Mouse (Mus musculus) heart, embryonic 12.5 days (tissue): ENCODE data around the gene Naa80. TPM values are rescaled to one million over a fixed set of nuclear protein-coding genes. Genes with fewer than 3 reads are reported as not detected.

Experiments used
- ATAC-seq: fragments of 200-750 bp; cut with Nextera tagmentation; 2 replicates; pipeline ENCODE4 v1.8.0; 2017; ENCODE audit warnings: moderate TSS enrichment, moderate library complexity; ENCODE audit not compliant: insufficient number of reproducible peaks, low FRiP score
- H3K27ac ChIP-seq: fragments of 300-500 bp; sonication (generic); 2 replicates; pipeline ENCODE4 v1.5.1; 2016; ENCODE audit warnings: mild to moderate bottlenecking, moderate library complexity; ENCODE audit not compliant: poor library complexity, severe bottlenecking
- H3K27me3 ChIP-seq: fragments of 300-500 bp; sonication (generic); replicated peaks from 2 replicates; pipeline ENCODE4 v1.6.1; 2016; ENCODE audit warnings: mild to moderate bottlenecking, moderate library complexity
- H3K36me3 ChIP-seq: fragments of 300-500 bp; sonication (generic); 2 replicates; pipeline ENCODE4 v1.6.1; 2016; ENCODE audit warnings: mild to moderate bottlenecking, moderate library complexity
- H3K4me1 ChIP-seq: fragments of 300-500 bp; sonication (generic); replicated peaks from 2 replicates; pipeline ENCODE4 v1.6.1; 2016; ENCODE audit warnings: mild to moderate bottlenecking
- H3K4me2 ChIP-seq: fragments of 300-500 bp; sonication (generic); 2 replicates; pipeline ENCODE4 v1.6.1; 2016; ENCODE audit warnings: mild to moderate bottlenecking, moderate library complexity
- H3K4me3 ChIP-seq: fragments of 300-500 bp; sonication (generic); 2 replicates; pipeline ENCODE4 v1.5.1; 2016; ENCODE audit warnings: mild to moderate bottlenecking
- H3K9ac ChIP-seq: fragments of 300-500 bp; sonication (generic); 2 replicates; pipeline ENCODE4 v1.6.1; 2016; ENCODE audit warnings: mild to moderate bottlenecking, moderate library complexity
- H3K9me3 ChIP-seq: fragments of 300-500 bp; sonication (generic); replicated peaks from 2 replicates; pipeline ENCODE4 v1.6.1; 2016; ENCODE audit warnings: mild to moderate bottlenecking, moderate library complexity
- WGBS: fragments of 180-500 bp; shearing (Covaris S2); methylation state at CpG from one replicate; pipeline ENCODE4 v1.1.7; 2016; 5-methylcytosine and 5-hydroxymethylcytosine counted together
- polyA plus RNA-seq: library from polyadenylated mRNA; unstranded; fragments of >200 nt; fragmentation: Nextera tagmentation; extraction: Ambion mirVana; gene quantifications from 2 replicates; pipeline ENCODE4 v1.2.1, GENCODE M21; 2016

Gene Naa80
- polyA plus RNA-seq, 1 experiment from 2014 or later = 12.6 TPM

GRCm38 (mm10) chr9:107609433-107609830 lies 30.7 kb downstream of the Naa80 start:
- H3K27ac ChIP-seq = peak overlapping the region; percentile 23; the same call in 1 of the 2 replicates
- no peaks in the 10 kb centered on the region for H3K9me3 ChIP-seq
- no peak for ATAC-seq

DNA sequence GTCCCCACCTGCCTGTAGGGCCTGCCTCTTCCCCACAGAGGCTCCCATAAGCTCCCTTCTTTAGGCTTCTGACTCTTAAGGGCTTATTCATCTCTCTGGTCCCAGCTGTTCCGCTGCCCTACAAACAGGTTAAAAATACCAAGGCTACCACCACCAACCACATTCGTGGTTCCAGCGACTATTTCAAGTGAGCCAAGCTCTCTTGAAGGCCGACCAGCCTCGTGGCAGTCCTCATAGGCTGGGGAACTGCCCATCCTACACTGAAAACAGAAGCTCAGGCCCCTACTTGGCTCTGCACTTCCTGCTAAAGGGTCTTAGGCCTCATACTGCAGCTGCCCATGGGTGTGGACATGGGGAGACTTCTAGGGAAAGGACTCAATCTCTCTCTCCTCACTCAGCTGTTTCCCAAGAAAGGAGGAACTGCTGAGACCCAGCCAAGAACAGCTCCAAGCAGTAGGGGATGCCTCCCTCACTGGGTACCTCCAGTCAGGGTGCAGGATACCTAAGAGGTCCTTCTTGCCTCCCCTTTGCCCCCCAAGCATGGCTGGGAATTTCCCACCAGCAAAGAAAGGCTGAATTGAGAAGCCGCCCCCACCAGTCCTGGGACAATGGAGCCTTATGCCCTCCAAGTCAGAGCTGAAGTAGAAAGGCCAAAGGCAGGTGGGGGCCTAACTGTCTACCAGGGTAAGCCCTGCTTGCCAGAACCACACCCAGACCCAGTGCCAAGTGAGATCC lies 32.9 kb downstream of the Naa80 start:
- Histone ChIP-seq H3K36me3 (peaks cover 31% of the 10 kb centered on the region), H3K4me2 (peak overlapping the region; percentile 75; the same call in 1 of the 2 replicates), H3K27me3 (no peaks in the 10 kb centered on the region), H3K9me3 (no peaks in the 10 kb centered on the region), H3K27ac (peak overlapping the region; percentile 91), H3K4me3 (no peak overlapping the region), H3K9ac (peak overlapping the region; percentile 77), H3K4me1 (peaks cover 76% of the 10 kb centered on the region)
- 55% methylated on average over 6 of the region's 6 CpGs for WGBS
- ATAC-seq = no peak; the same call in 1 of the 2 replicates

More at GRCm38 (mm10) chr9:107609433-107609830, 30.7 kb downstream of the Naa80 start:
- Histone ChIP-seq H3K9ac (no peak overlapping the region), H3K27me3 (0 out of 2 replicates have a peak, but pooled peaks cover 6% of the 10 kb centered on the region), H3K4me3 (no peak overlapping the region), H3K4me2 (peak overlapping the region; percentile 62; the same call in 1 of the 2 replicates), H3K36me3 (peaks cover 9% of the 10 kb centered on the region), H3K4me1 (peaks cover 80% of the 10 kb centered on the region)
- 70% methylated on average over 4 of the region's 4 CpGs for WGBS

GRCm38 (mm10) chr9:107612191-107612944 lies 33.7 kb downstream of the Naa80 start:
- 5% methylated on average over 39 of the region's 48 CpGs for WGBS
- peak overlapping the region; percentile 91 for H3K27ac ChIP-seq
- H3K36me3 ChIP-seq = peaks cover 36% of the 10 kb centered on the region
- H3K4me3 ChIP-seq = peak overlapping the region; percentile 45
- no peaks in the 10 kb centered on the region for H3K27me3 ChIP-seq
- peak overlapping the region; percentile 75 for H3K4me2 ChIP-seq
- no peaks in the 10 kb centered on the region for H3K9me3 ChIP-seq
- peak overlapping the region; percentile 77 for H3K9ac ChIP-seq
- peaks cover 69% of the 10 kb centered on the region for H3K4me1 ChIP-seq
- ATAC-seq = peak; percentile 92

- Histone ChIP-seq H3K4me1 (peaks cover 67% of the 10 kb centered on the region), H3K9me3 (no peaks in the 10 kb centered on the region), H3K36me3 (peaks cover 41% of the 10 kb centered on the region), H3K9ac (peak overlapping the region; percentile 77), H3K4me2 (peak overlapping the region; percentile 75), H3K27ac (peak overlapping the region; percentile 91), H3K27me3 (no peaks in the 10 kb centered on the region), H3K4me3 (peak overlapping the region; percentile 45)
- ATAC-seq = no peak; the same call in 1 of the 2 replicates
- 9% methylated on average over 12 of the region's 12 CpGs for whole genome bisulfite sequencing
Measured at GRCm38 (mm10) chr9:107612945-107613569, 34.4 kb downstream of the Naa80 start.

DNA sequence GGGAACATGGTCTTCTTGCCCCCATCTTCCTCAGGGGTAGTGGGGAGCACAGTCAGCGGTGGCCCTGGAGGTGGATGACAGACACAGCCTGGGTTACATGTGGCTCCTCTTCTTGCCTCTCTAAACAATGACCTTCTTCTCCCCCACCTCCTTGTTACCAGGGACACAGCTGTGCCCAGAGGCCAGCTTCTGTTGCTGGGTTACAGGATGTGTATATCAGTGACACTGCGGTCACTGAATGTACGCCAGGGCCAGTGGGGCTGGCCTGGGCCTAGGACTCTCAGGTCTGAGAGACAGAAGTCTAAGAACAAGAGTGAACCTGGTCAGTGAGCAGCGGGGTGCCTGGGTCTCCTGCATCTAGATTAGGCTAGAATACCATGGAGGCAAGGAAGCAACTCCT lies 36.3 kb downstream of the Naa80 start:
- ATAC-seq = no peak
- 0 out of 2 replicates have a peak overlapping the region, but pooled peaks have one; percentile 11 for H3K27ac ChIP-seq
- WGBS = 75% methylated on average over 4 of the region's 4 CpGs
- peaks cover 68% of the 10 kb centered on the region for H3K4me1 ChIP-seq
- H3K9me3 ChIP-seq = no peaks in the 10 kb centered on the region
- H3K9ac ChIP-seq = no peak overlapping the region
- H3K4me3 ChIP-seq = no peak overlapping the region
- H3K36me3 ChIP-seq = peaks cover 49% of the 10 kb centered on the region
- H3K27me3 ChIP-seq = no peaks in the 10 kb centered on the region
- no peak overlapping the region for H3K4me2 ChIP-seq

DNA sequence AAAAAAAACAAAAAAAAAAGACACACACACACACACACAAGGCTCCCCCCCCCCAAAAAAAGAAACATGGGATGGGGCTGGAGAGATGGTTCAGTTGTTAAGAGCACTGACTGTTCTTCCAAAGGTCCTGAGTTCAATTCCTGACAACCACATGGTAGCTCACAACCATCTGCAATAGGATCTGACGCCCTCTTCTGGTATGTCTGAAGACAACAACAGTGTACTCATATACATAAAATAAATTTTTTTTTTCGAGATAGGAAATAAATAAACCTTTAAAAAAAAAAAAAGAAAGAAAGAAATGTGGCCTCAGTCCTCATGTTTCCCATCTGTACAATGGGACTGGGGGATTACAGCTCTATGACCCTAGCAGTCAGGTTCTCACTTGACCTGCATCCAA lies 38.8 kb downstream of the Naa80 start:
- no peak overlapping the region; the same call in 1 of the 2 replicates for H3K9ac ChIP-seq
- no peaks in the 10 kb centered on the region for H3K9me3 ChIP-seq
- no peak overlapping the region for H3K4me2 ChIP-seq
- peaks cover 67% of the 10 kb centered on the region for H3K4me1 ChIP-seq
- H3K27me3 ChIP-seq = no peaks in the 10 kb centered on the region
- peaks cover 60% of the 10 kb centered on the region for H3K36me3 ChIP-seq
- ATAC-seq = no peak
- no peak overlapping the region for H3K4me3 ChIP-seq
- H3K27ac ChIP-seq = peak overlapping the region; percentile 94; the same call in 1 of the 2 replicates
- 79% methylated on average over 2 of the region's 2 CpGs for WGBS

DNA sequence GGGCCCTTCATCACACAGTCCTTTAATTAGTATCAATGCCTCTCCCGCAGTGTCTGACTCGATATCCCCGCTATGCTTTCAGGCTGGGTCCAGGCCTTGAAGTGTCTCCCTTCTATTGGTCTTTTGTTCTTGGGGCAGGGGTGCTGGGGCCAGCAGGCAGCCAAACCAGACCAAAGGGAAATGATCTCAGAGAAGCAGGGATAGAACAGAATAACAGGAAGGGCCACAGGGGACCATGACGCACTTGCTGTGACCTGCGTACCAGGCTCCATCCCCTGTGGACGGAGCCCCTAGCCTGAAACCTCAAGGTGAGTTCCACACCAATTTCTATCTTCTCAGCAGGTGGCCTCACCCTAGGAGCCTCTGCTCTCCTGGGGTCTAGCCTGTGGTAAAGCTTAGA lies 39.4 kb downstream of the Naa80 start:
- peak overlapping the region; percentile 32; the same call in 1 of the 2 replicates for H3K9ac ChIP-seq
- H3K27ac ChIP-seq = peak overlapping the region; percentile 94
- no peaks in the 10 kb centered on the region for H3K9me3 ChIP-seq
- H3K27me3 ChIP-seq = no peaks in the 10 kb centered on the region
- no peak for ATAC-seq
- WGBS = 82% methylated on average over 6 of the region's 6 CpGs
- no peak overlapping the region for H3K4me3 ChIP-seq
- H3K36me3 ChIP-seq = peaks cover 65% of the 10 kb centered on the region
- peaks cover 62% of the 10 kb centered on the region for H3K4me1 ChIP-seq
- peak overlapping the region; percentile 8; the same call in 1 of the 2 replicates for H3K4me2 ChIP-seq

DNA sequence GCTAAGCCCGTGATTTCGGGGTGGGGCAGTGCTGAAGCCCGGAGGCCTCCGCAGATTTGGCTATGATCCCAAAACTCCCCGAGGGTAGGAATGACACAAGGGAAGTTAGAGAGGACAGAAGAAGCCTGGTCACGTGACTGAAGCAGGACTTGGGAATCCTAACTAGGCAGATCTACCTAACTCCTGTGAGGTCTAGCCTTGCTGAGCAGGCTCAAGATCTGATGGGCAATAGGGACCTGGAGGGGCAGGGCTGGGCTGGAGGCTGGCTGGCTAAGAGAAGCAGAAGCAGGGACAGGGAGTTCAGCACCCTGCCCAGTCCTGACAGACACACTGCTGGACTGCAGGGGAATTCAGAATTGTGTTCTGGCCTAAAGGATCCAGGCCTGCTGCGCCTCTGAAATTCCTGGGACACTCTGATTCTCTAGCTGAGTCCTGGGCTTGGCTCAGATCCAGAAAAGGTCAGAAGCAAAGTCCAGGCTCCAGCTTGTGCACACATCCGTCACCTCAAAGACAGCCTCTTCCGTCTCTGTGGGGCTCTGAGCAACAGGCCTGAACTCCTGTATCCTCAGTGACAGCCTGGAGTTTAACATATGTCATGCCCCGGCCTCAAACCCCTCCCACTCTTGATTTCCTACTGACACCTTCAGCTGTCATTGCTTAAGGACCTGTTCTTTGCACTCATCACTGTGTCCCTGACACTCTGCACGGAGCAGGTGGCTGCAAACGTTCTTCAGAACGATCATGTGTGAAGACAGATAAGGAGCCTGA lies 40.3 kb downstream of the Naa80 start:
- peak; percentile 85 for ATAC-seq
- Histone ChIP-seq H3K36me3 (peaks cover 68% of the 10 kb centered on the region), H3K4me1 (peaks cover 63% of the 10 kb centered on the region)

DNA sequence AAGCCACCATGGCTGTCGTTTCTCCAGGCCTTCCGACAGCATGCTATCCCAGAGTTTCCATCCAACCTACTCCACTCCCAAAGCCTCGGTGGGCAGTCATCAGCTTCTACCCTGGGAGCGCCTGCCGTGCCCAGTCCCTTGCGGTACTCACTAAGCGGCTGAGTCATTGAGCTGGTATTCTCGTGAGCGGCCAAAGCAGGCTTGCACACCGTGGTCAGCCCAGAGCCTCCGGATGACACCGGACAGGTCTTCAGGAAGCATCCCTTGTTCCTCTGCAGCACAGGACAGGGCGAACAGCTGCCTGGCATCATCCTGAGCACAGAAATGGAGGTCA lies 40.8 kb downstream of the Naa80 start:
- peaks cover 64% of the 10 kb centered on the region for H3K4me1 ChIP-seq
- 28% methylated on average over 13 of the region's 13 CpGs for WGBS

More for the DNA sequence above, 40.3 kb downstream of the Naa80 start:
- no peaks in the 10 kb centered on the region for H3K9me3 ChIP-seq
- H3K4me2 ChIP-seq = peak overlapping the region; percentile 8; the same call in 1 of the 2 replicates
- H3K27ac ChIP-seq = peak overlapping the region; percentile 94
- 19% methylated on average over 13 of the region's 13 CpGs for WGBS
- no peak overlapping the region for H3K4me3 ChIP-seq
- peak overlapping the region; percentile 32 for H3K9ac ChIP-seq
- no peaks in the 10 kb centered on the region for H3K27me3 ChIP-seq

DNA sequence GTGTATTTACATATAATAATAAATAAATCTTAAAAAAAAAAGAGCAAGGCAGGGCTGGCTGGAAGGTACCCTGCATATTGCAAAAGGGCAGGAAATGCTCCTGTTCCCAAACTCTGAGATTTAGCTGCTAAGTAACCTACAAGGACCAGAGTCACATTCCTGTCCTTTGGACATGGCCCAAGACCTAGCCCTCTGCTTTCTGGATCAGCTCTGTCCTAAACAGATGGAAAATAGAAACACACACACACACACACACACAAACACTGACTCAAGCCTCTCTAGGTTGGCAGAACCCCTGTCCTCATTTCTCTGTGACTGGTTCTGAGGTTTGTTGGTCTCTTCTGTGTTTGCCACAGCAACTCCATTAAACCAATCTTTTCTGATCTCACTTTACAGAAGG lies 42.3 kb downstream of the Naa80 start:
- no peak for ATAC-seq
- Histone ChIP-seq H3K4me2 (no peak overlapping the region), H3K4me1 (peaks cover 66% of the 10 kb centered on the region), H3K36me3 (peaks cover 68% of the 10 kb centered on the region), H3K4me3 (no peak overlapping the region), H3K9me3 (no peaks in the 10 kb centered on the region), H3K27me3 (no peaks in the 10 kb centered on the region), H3K9ac (no peak overlapping the region), H3K27ac (0 out of 2 replicates have a peak overlapping the region, but pooled peaks have one; percentile 94)

More for the DNA sequence above, 40.8 kb downstream of the Naa80 start:
- no peaks in the 10 kb centered on the region for H3K9me3 ChIP-seq
- H3K4me3 ChIP-seq = no peak overlapping the region
- ATAC-seq = peak; percentile 61; the same call in 1 of the 2 replicates
- peak overlapping the region; percentile 19 for H3K4me2 ChIP-seq
- H3K27me3 ChIP-seq = no peaks in the 10 kb centered on the region
- H3K27ac ChIP-seq = peak overlapping the region; percentile 94
- H3K36me3 ChIP-seq = peaks cover 68% of the 10 kb centered on the region
- peak overlapping the region; percentile 34; the same call in 1 of the 2 replicates for H3K9ac ChIP-seq
